Comparison of ENCODE assay signal across 16 mouse cellular contexts in the genomic region with DNA sequence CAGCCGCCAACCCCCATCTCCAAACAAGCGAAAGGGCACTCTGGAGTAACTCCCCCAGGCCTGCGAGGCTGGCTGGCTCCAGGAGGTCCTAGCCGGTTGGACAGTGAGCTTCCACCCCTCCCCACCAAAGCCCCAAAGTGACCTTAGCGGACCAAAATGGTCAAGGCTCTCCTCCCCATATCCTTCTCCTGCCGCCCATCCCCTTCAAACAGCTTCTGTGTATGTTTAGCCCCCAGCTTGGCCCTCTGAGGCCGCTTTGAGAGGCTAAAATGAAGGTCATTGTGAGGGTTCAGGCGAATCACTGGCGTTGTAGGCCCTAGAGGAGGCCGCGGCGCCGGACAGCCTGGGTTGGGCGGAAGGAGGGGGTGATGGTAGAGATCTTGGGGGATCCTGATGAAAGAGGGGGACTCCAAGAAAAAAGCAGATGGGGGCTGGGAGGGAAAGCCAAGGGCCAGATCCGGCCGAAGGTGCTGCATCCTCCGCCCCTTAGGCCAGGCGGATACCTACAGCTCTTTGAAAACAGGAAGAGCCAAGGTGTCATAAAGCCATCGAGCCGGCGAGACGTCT. TPM values are rescaled to one million over a fixed set of nuclear protein-coding genes. Genes with fewer than 3 reads are reported as not detected.
DNase-seq lines count a peak whose midpoint lies in the region; ATAC-seq and TF ChIP-seq lines count a peak whose summit lies in the region.
"Had no signal": no experiment of that assay in that cellular context is flagged by ENCODE, and none has a peak within 500 bp of the region (broad histone marks: within the 10 kb centered on the region; RNA-seq: fewer than 3 reads in every experiment).

No protein-coding gene starts in this region.

- H3K4me3 ChIP-seq in testis, adult 2 months (ENCODE audit: control insufficient read depth, low read depth, low read length) = peak overlapping the region; percentile 12
- peak overlapping the region; percentile 71 for H3K4me3 ChIP-seq in limb, embryonic 11.5 days (ENCODE audit: low read depth, low read length)
- H3K4me3 ChIP-seq: midbrain, embryonic 15.5 days had no signal

- TF ChIP-seq POLR2A in testis, adult 2 months (IDR thresholded peaks at IDR 0.05; ENCODE audit: control insufficient read depth, low read depth, low read length) = no peak

- DNase-seq in testis, postnatal 14 days (ENCODE audit: low spot score) = no peak
- DNase-seq in kidney, adult 9 months = peak; percentile 65
- no peak for DNase-seq in limb, embryonic 11.5 days (ENCODE audit: low spot score)
- no peak for DNase-seq in gastrocnemius, postnatal 36 days
- no peak for DNase-seq in cerebellum, adult 11 months
- no peak for DNase-seq in gastrocnemius, postnatal 14 days
- DNase-seq: cerebellum, postnatal 36 days; liver, postnatal 0 days; right cerebral cortex, adult 18-20 months had no signal

- H3K4me1 ChIP-seq in testis, adult 2 months (ENCODE audit: control insufficient read depth, insufficient read depth, low read length) = peaks cover 27% of the 10 kb centered on the region
- peaks cover 36% of the 10 kb centered on the region for H3K4me1 ChIP-seq in limb, embryonic 11.5 days (ENCODE audit: control insufficient read depth, insufficient read depth, low read length)

- H3K27me3 ChIP-seq in testis, adult 2 months (ENCODE audit: control insufficient read depth, insufficient read depth, low read length) = peaks cover 3% of the 10 kb centered on the region
- no peaks in the 10 kb centered on the region; the same call in 1 of the 2 replicates for H3K27me3 ChIP-seq in limb, embryonic 11.5 days (ENCODE audit: control insufficient read depth, insufficient read depth, low read length)

- no peak for ATAC-seq in limb, embryonic 11.5 days (ENCODE audit: insufficient number of reproducible peaks, low FRiP score, low TSS enrichment, low read depth)
- ATAC-seq: CD4-positive, CD25-positive, alpha-beta regulatory T cell, adult 4 months; hindbrain, embryonic 16.5 days; liver, postnatal 0 days; midbrain, embryonic 15.5 days had no signal

- no peak for TF ChIP-seq CTCF in testis, adult 2 months (IDR thresholded peaks at IDR 0.05; ENCODE audit: control insufficient read depth, insufficient read depth, insufficient replicate concordance, low read depth, low read length)

- peak overlapping the region; percentile 93 for H3K4me2 ChIP-seq in limb, embryonic 11.5 days (ENCODE audit: low read depth, severe bottlenecking)
- H3K4me2 ChIP-seq: midbrain, embryonic 15.5 days had no signal

- intact Hi-C loops in gastrocnemius, postnatal 36 days (cut with DNase I) = loop anchor here (5.0 kb wide), 3 partner anchors 262 to 452 kb away; no protein-coding TSS in a partner anchor
- intact Hi-C loops in gastrocnemius, postnatal 14 days (cut with DNase I; ENCODE audit: low total_unique reads) = loop anchor here (5.0 kb wide), 3 partner anchors 267 to 612 kb away; no protein-coding TSS in a partner anchor

- 2% methylated on average over 22 of the region's 22 CpGs for WGBS in limb, embryonic 11.5 days

- H3K36me3 ChIP-seq in testis, adult 2 months (ENCODE audit: control insufficient read depth, insufficient read depth, low read length) = no peaks in the 10 kb centered on the region
- H3K36me3 ChIP-seq in limb, embryonic 11.5 days (ENCODE audit: control insufficient read depth, insufficient read depth, low read length) = no peaks in the 10 kb centered on the region
- H3K36me3 ChIP-seq: midbrain, embryonic 15.5 days had no signal

- peak overlapping the region; percentile 56 for H3K27ac ChIP-seq in testis, adult 2 months (ENCODE audit: control insufficient read depth, insufficient read depth, low read depth, low read length)
- peak overlapping the region; percentile 98 for H3K27ac ChIP-seq in limb, embryonic 11.5 days (replicated peaks; ENCODE audit: low read depth, low read length)
- H3K27ac ChIP-seq: midbrain, embryonic 15.5 days had no signal

- H3K9ac ChIP-seq in limb, embryonic 11.5 days (ENCODE audit: low read length) = peak overlapping the region; percentile 97
- H3K9ac ChIP-seq: liver, postnatal 0 days; midbrain, embryonic 15.5 days had no signal

- H3K9me3 ChIP-seq in limb, embryonic 11.5 days (ENCODE audit: control insufficient read depth, low read length) = no peaks in the 10 kb centered on the region
- H3K9me3 ChIP-seq: midbrain, embryonic 15.5 days had no signal

RNA-seq across cellular contexts. Expression of gene Hoxd9, which starts 3.1 kb away (rescaled TPM):
- polyA plus RNA-seq in testis, adult 2 months (2012; rRNA removed) = 1.8 and 2.0 TPM in 2 replicates
- 17.1 and 24.1 TPM in 2 replicates for polyA plus RNA-seq in limb, embryonic 11.5 days (2014; fragmentation: Nextera tagmentation; extraction: Ambion mirVana)
- total RNA-seq in gastrocnemius, postnatal 36 days (2021) = 10 to 100 TPM; 16.7 to 16.8 TPM
- 10 to 100 TPM; 14.8 to 18.8 TPM for total RNA-seq in gastrocnemius, postnatal 14 days (2021)
- total RNA-seq: left cerebral cortex, postnatal 25 days; neutrophil, adult 5-6 weeks had no signal
- polyA plus RNA-seq: CD4-positive, CD25-positive, alpha-beta regulatory T cell, adult 4 months; hindbrain, embryonic 16.5 days; liver, postnatal 0 days; midbrain, embryonic 15.5 days had no signal

RNA-seq across cellular contexts. Expression of gene Hoxd8, which starts 3.8 kb away (rescaled TPM):
- 23.1 and 23.6 TPM in 2 replicates for polyA plus RNA-seq in testis, adult 2 months (2012; rRNA removed)
- 11.6 and 13.1 TPM in 2 replicates for polyA plus RNA-seq in limb, embryonic 11.5 days (2014; fragmentation: Nextera tagmentation; extraction: Ambion mirVana)
- total RNA-seq in gastrocnemius, postnatal 36 days (2021) = 10 to 100 TPM; 38.1 to 38.5 TPM
- 10 to 100 TPM; 30.0 to 38.2 TPM for total RNA-seq in gastrocnemius, postnatal 14 days (2021)
- total RNA-seq: neutrophil, adult 5-6 weeks had no signal
- polyA plus RNA-seq: CD4-positive, CD25-positive, alpha-beta regulatory T cell, adult 4 months; liver, postnatal 0 days had no signal

RNA-seq across cellular contexts. Expression of gene Hoxd10, which starts 8.9 kb away (rescaled TPM):
- 0.73 and 0.81 TPM in 2 replicates for polyA plus RNA-seq in testis, adult 2 months (2012; rRNA removed)
- polyA plus RNA-seq in limb, embryonic 11.5 days (2014; fragmentation: Nextera tagmentation; extraction: Ambion mirVana) = 52.0 and 55.0 TPM in 2 replicates
- 1 to 10 TPM; 3.8 to 4.6 TPM for total RNA-seq in gastrocnemius, postnatal 36 days (2021)
- 1 to 10 TPM; 4.4 to 4.5 TPM for total RNA-seq in gastrocnemius, postnatal 14 days (2021)
- total RNA-seq: left cerebral cortex, postnatal 25 days; neutrophil, adult 5-6 weeks had no signal
- polyA plus RNA-seq: CD4-positive, CD25-positive, alpha-beta regulatory T cell, adult 4 months; heart, embryonic 16.5 days; hindbrain, embryonic 16.5 days; liver, postnatal 0 days; midbrain, embryonic 15.5 days had no signal

RNA-seq across cellular contexts. Expression of gene Hoxd3, which starts 11.1 kb away (rescaled TPM):
- polyA plus RNA-seq in testis, adult 2 months (2012; rRNA removed) = 0.48 and 1.4 TPM in 2 replicates
- 1.2 and 1.4 TPM in 2 replicates for polyA plus RNA-seq in limb, embryonic 11.5 days (2014; fragmentation: Nextera tagmentation; extraction: Ambion mirVana)
- under 1 TPM in 1 of 2 experiments, not detected in 1; 0.32 TPM for total RNA-seq in gastrocnemius, postnatal 36 days (2021)
- not detected for total RNA-seq in gastrocnemius, postnatal 14 days (2021)
- total RNA-seq: left cerebral cortex, postnatal 25 days; neutrophil, adult 5-6 weeks had no signal
- polyA plus RNA-seq: CD4-positive, CD25-positive, alpha-beta regulatory T cell, adult 4 months; liver, postnatal 0 days had no signal

RNA-seq across cellular contexts. Expression of gene Hoxd4, which starts 11.1 kb away (rescaled TPM):
- polyA plus RNA-seq in testis, adult 2 months (2012; rRNA removed) = 3.3 and 5.3 TPM in 2 replicates
- polyA plus RNA-seq in limb, embryonic 11.5 days (2014; fragmentation: Nextera tagmentation; extraction: Ambion mirVana) = 0.84 and 1.9 TPM in 2 replicates
- total RNA-seq in gastrocnemius, postnatal 36 days (2021) = 1 to 10 TPM; 1.1 to 1.5 TPM
- total RNA-seq in gastrocnemius, postnatal 14 days (2021) = 1 to 10 TPM; 1.4 to 2.7 TPM
- total RNA-seq: left cerebral cortex, postnatal 25 days; neutrophil, adult 5-6 weeks had no signal
- polyA plus RNA-seq: CD4-positive, CD25-positive, alpha-beta regulatory T cell, adult 4 months; liver, postnatal 0 days; midbrain, embryonic 15.5 days had no signal
